Mouse (Mus musculus): ENCODE measurements around the gene Padi4.

DNA sequence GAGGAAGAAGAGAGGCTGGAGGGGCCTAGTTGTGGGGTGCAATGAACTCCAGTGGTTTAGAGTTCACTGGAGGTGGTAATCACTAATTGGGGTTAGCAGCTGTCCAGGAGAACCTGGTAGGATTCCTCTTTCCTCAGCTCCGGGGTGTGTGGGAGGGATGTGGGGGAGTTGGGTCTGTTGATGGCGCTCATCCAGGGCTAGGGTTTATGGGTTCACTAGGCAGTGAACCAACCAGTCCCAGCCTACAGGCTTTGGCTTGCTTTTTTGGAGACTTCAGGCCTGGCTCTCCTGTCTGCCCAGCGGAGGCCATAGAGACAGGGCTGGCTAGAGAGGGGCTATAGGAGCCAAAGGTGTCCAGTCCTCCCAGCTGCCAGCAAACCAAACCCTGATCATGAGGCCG, 15.9 kb upstream of the Padi4 start:
- TF ChIP-seq ZNF384 (IDR thresholded peaks at IDR 0.05; ENCODE audit: low read depth, low read length) = no peak
- TF ChIP-seq MAFK (IDR thresholded peaks at IDR 0.05; ENCODE audit: insufficient read depth, low read depth, low read length) = no peak
- TF ChIP-seq ZC3H11A (IDR thresholded peaks at IDR 0.05; ENCODE audit: borderline replicate concordance, low read depth, low read length) = no peak
- no peak for TF ChIP-seq HCFC1 (IDR thresholded peaks at IDR 0.05; ENCODE audit: borderline replicate concordance, insufficient read depth, low read length)
